8 mouse cellular contexts compared by ENCODE assay signal in the genomic region with DNA sequence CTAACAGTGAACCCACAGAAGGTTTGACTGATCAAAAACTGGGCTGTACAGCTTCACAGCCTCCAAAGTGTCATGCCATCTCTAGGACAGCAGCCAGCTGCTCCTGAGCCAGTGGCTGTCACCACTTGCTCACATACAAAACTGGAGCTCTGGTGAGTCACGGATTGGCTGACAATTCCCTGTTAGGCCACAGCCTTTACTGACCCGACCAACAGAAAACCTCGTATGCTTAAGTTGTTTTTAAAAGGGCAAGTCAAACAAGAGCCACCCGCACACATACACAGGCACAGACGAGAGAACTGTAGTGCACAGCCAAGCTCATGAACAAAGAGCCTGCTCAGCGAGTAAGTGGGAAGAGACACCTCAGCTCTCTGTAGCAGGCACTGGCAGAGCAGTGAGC. TPM values are rescaled to one million over a fixed set of nuclear protein-coding genes. Genes with fewer than 3 reads are reported as not detected.
A peak's percentile ranks its signal among the peaks of the same experiment; 100 is the strongest.
DNase-seq lines count a peak whose midpoint lies in the region; ATAC-seq and TF ChIP-seq lines count a peak whose summit lies in the region.
"Had no signal": no experiment of that assay in that cellular context is flagged by ENCODE, and none has a peak within 500 bp of the region (broad histone marks: within the 10 kb centered on the region; RNA-seq: fewer than 3 reads in every experiment).

No protein-coding gene starts in this region.

- H3K9me3 ChIP-seq in neural tube, embryonic 13.5 days, result no peaks in the 10 kb centered on the region
- no peaks in the 10 kb centered on the region for H3K9me3 ChIP-seq in neural tube, embryonic 15.5 days (replicated peaks)
- H3K9me3 ChIP-seq in heart, postnatal 0 days (replicated peaks; ENCODE audit: control insufficient read depth, low read length), result no peaks in the 10 kb centered on the region
- no peaks in the 10 kb centered on the region for H3K9me3 ChIP-seq in stomach, postnatal 0 days (ENCODE audit: control insufficient read depth, low read length)
- no peaks in the 10 kb centered on the region for H3K9me3 ChIP-seq in intestine, postnatal 0 days (ENCODE audit: control insufficient read depth)
- H3K9me3 ChIP-seq in intestine, embryonic 16.5 days (ENCODE audit: control insufficient read depth, low read length), result no peaks in the 10 kb centered on the region

- no peak overlapping the region for H3K9ac ChIP-seq in neural tube, embryonic 13.5 days
- H3K9ac ChIP-seq in neural tube, embryonic 15.5 days (replicated peaks), result no peak overlapping the region
- H3K9ac ChIP-seq in heart, postnatal 0 days (replicated peaks; ENCODE audit: low read depth, low read length), result peak overlapping the region; percentile 27; the same call in 1 of the 2 replicates
- no peak overlapping the region for H3K9ac ChIP-seq in stomach, postnatal 0 days (ENCODE audit: low read length)
- no peak overlapping the region for H3K9ac ChIP-seq in intestine, postnatal 0 days (ENCODE audit: low read depth, low read length)
- no peak overlapping the region for H3K9ac ChIP-seq in intestine, embryonic 16.5 days (ENCODE audit: low read depth, low read length)

- WGBS in neural tube, embryonic 13.5 days, result 60% methylated on average over 6 of the region's 6 CpGs
- WGBS in neural tube, embryonic 15.5 days, result 48% methylated on average over 6 of the region's 6 CpGs
- 15% methylated on average over 6 of the region's 6 CpGs for WGBS in heart, postnatal 0 days
- WGBS in stomach, postnatal 0 days, result 17% methylated on average over 6 of the region's 6 CpGs
- WGBS in intestine, postnatal 0 days, result 50% methylated on average over 6 of the region's 6 CpGs
- 58% methylated on average over 6 of the region's 6 CpGs for WGBS in intestine, embryonic 16.5 days

- no peak overlapping the region for H3K4me3 ChIP-seq in neural tube, embryonic 13.5 days
- H3K4me3 ChIP-seq in neural tube, embryonic 15.5 days (replicated peaks), result no peak overlapping the region
- no peak overlapping the region for H3K4me3 ChIP-seq in embryonic fibroblast, embryonic 13.5 days (ENCODE audit: insufficient read depth, low read length)
- H3K4me3 ChIP-seq in heart, postnatal 0 days (ENCODE audit: low read depth, low read length), result no peak overlapping the region
- H3K4me3 ChIP-seq in stomach, postnatal 0 days (ENCODE audit: low read depth, low read length), result no peak overlapping the region
- no peak overlapping the region for H3K4me3 ChIP-seq in intestine, postnatal 0 days (ENCODE audit: low read depth, low read length)
- H3K4me3 ChIP-seq in intestine, embryonic 16.5 days (ENCODE audit: low read length), result no peak overlapping the region
- H3K4me3 ChIP-seq: megakaryocyte, embryonic 14.5 days had no signal

- no peak for ATAC-seq in neural tube, embryonic 13.5 days (ENCODE audit: low read depth)
- ATAC-seq in neural tube, embryonic 15.5 days (ENCODE audit: low FRiP score), result no peak
- peak; percentile 90 for ATAC-seq in heart, postnatal 0 days (ENCODE audit: insufficient read depth, low read depth)
- ATAC-seq in stomach, postnatal 0 days (ENCODE audit: low FRiP score, low TSS enrichment), result peak; percentile 77
- ATAC-seq in intestine, postnatal 0 days, result no peak
- ATAC-seq in intestine, embryonic 16.5 days, result no peak

- peaks cover 28% of the 10 kb centered on the region for H3K4me1 ChIP-seq in neural tube, embryonic 13.5 days (replicated peaks)
- H3K4me1 ChIP-seq in neural tube, embryonic 15.5 days, result peaks cover 2% of the 10 kb centered on the region; the same call in 1 of the 2 replicates
- H3K4me1 ChIP-seq in embryonic fibroblast, embryonic 13.5 days (ENCODE audit: control insufficient read depth, insufficient read depth, low read length), result peaks cover 21% of the 10 kb centered on the region
- H3K4me1 ChIP-seq in heart, postnatal 0 days (ENCODE audit: control insufficient read depth, insufficient read depth), result peaks cover 39% of the 10 kb centered on the region
- peaks cover 4% of the 10 kb centered on the region for H3K4me1 ChIP-seq in stomach, postnatal 0 days (replicated peaks; ENCODE audit: control insufficient read depth, insufficient read depth)
- H3K4me1 ChIP-seq in intestine, postnatal 0 days (replicated peaks; ENCODE audit: control insufficient read depth, insufficient read depth, low read length), result peaks cover 4% of the 10 kb centered on the region
- peaks cover 33% of the 10 kb centered on the region for H3K4me1 ChIP-seq in intestine, embryonic 16.5 days (ENCODE audit: control insufficient read depth, insufficient read depth, low read length)

- no peaks in the 10 kb centered on the region; the same call in 1 of the 2 replicates for H3K36me3 ChIP-seq in neural tube, embryonic 13.5 days
- H3K36me3 ChIP-seq in neural tube, embryonic 15.5 days, result no peaks in the 10 kb centered on the region
- H3K36me3 ChIP-seq in heart, postnatal 0 days (replicated peaks; ENCODE audit: control insufficient read depth, insufficient read depth, low read length), result peaks cover 22% of the 10 kb centered on the region
- H3K36me3 ChIP-seq in stomach, postnatal 0 days (ENCODE audit: control insufficient read depth, insufficient read depth, low read length), result peaks cover 7% of the 10 kb centered on the region
- peaks cover 20% of the 10 kb centered on the region; the same call in 1 of the 2 replicates for H3K36me3 ChIP-seq in intestine, postnatal 0 days (ENCODE audit: control insufficient read depth, insufficient read depth)
- peaks cover 4% of the 10 kb centered on the region for H3K36me3 ChIP-seq in intestine, embryonic 16.5 days (ENCODE audit: control insufficient read depth, insufficient read depth, low read length)

- peak; percentile 42; the same call in 1 of the 2 replicates for TF ChIP-seq POLR2A in embryonic fibroblast, embryonic 13.5 days (IDR thresholded peaks at IDR 0.05; ENCODE audit: low read depth, low read length)

- no peak overlapping the region for H3K4me2 ChIP-seq in neural tube, embryonic 13.5 days
- H3K4me2 ChIP-seq in neural tube, embryonic 15.5 days, result no peak overlapping the region
- no peak overlapping the region for H3K4me2 ChIP-seq in heart, postnatal 0 days (ENCODE audit: low read depth, low read length)
- no peak overlapping the region for H3K4me2 ChIP-seq in stomach, postnatal 0 days (replicated peaks; ENCODE audit: low read depth)
- H3K4me2 ChIP-seq in intestine, postnatal 0 days (replicated peaks; ENCODE audit: low read depth), result no peak overlapping the region
- H3K4me2 ChIP-seq in intestine, embryonic 16.5 days (ENCODE audit: low read depth, low read length), result no peak overlapping the region

- TF ChIP-seq EP300 in heart, postnatal 0 days (IDR thresholded peaks at IDR 0.05; ENCODE audit: low read depth), result 0 out of 2 replicates have a peak, but pooled peaks have one; percentile 39
- no peak for TF ChIP-seq EP300 in stomach, postnatal 0 days (optimal IDR thresholded peaks at IDR 0.05)

- no peaks in the 10 kb centered on the region for H3K27me3 ChIP-seq in neural tube, embryonic 13.5 days
- H3K27me3 ChIP-seq in neural tube, embryonic 15.5 days (replicated peaks), result no peaks in the 10 kb centered on the region
- no peaks in the 10 kb centered on the region for H3K27me3 ChIP-seq in heart, postnatal 0 days (ENCODE audit: control insufficient read depth, insufficient read depth, low read length)
- H3K27me3 ChIP-seq in stomach, postnatal 0 days (ENCODE audit: control insufficient read depth, insufficient read depth, low read length), result no peaks in the 10 kb centered on the region
- H3K27me3 ChIP-seq in intestine, postnatal 0 days (replicated peaks; ENCODE audit: control insufficient read depth, insufficient read depth, low read length), result no peaks in the 10 kb centered on the region
- no peaks in the 10 kb centered on the region for H3K27me3 ChIP-seq in intestine, embryonic 16.5 days (replicated peaks; ENCODE audit: control insufficient read depth, insufficient read depth, low read length)

- DNase-seq in heart, postnatal 0 days (ENCODE audit: low spot score), result peak; percentile 84
- DNase-seq in stomach, postnatal 0 days (ENCODE audit: low spot score), result peak; percentile 42

- 0 out of 2 replicates have a peak overlapping the region, but pooled peaks have one; percentile 42 for H3K27ac ChIP-seq in neural tube, embryonic 13.5 days (replicated peaks)
- no peak overlapping the region for H3K27ac ChIP-seq in neural tube, embryonic 15.5 days (replicated peaks)
- peak overlapping the region; percentile 55 for H3K27ac ChIP-seq in embryonic fibroblast, embryonic 13.5 days (ENCODE audit: insufficient read depth, low read length)
- peak overlapping the region; percentile 78 for H3K27ac ChIP-seq in heart, postnatal 0 days (ENCODE audit: low read depth)
- peak overlapping the region; percentile 65 for H3K27ac ChIP-seq in stomach, postnatal 0 days (replicated peaks)
- H3K27ac ChIP-seq in intestine, postnatal 0 days (ENCODE audit: low read depth, low read length), result no peak overlapping the region
- H3K27ac ChIP-seq in intestine, embryonic 16.5 days (ENCODE audit: low read length), result no peak overlapping the region

- no peak for TF ChIP-seq CTCF in embryonic fibroblast, embryonic 13.5 days (IDR thresholded peaks at IDR 0.05; ENCODE audit: borderline replicate concordance, insufficient read depth, low read length)
- TF ChIP-seq CTCF in heart, postnatal 0 days (IDR thresholded peaks at IDR 0.05; ENCODE audit: low read depth), result no peak
- no peak for TF ChIP-seq CTCF in stomach, postnatal 0 days (IDR thresholded peaks at IDR 0.05; ENCODE audit: low read depth)
- TF ChIP-seq CTCF in intestine, postnatal 0 days (IDR thresholded peaks at IDR 0.05; ENCODE audit: low read depth), result no peak

RNA-seq across cellular contexts. Expression of gene Rpl27a, which starts 40.6 kb away (rescaled TPM):
- 80.7 and 91.7 TPM in 2 replicates for polyA plus RNA-seq in neural tube, embryonic 13.5 days (2015; fragmentation: Nextera tagmentation; extraction: Ambion mirVana)
- 81.6 and 93.8 TPM in 2 replicates for polyA plus RNA-seq in neural tube, embryonic 15.5 days (2015; fragmentation: Nextera tagmentation; extraction: Ambion mirVana)
- polyA plus RNA-seq in embryonic fibroblast, embryonic 13.5 days (2011; ENCODE audit: insufficient read length, low read depth, missing spikeins), result 433 and 456 TPM in 2 replicates
- total RNA-seq in heart, postnatal 0 days (2014; rRNA removed; ENCODE audit: low replicate concordance), result 267 and 380 TPM in 2 replicates
- 66.4 and 68.8 TPM in 2 replicates for polyA plus RNA-seq in heart, postnatal 0 days (2015; fragmentation: Nextera tagmentation; extraction: Ambion mirVana)
- polyA plus RNA-seq in stomach, postnatal 0 days (2015; fragmentation: Nextera tagmentation; extraction: Ambion mirVana), result 122 and 123 TPM in 2 replicates
- 81.0 and 95.7 TPM in 2 replicates for polyA plus RNA-seq in intestine, postnatal 0 days (2015; fragmentation: Nextera tagmentation; extraction: Ambion mirVana)
- 115 and 131 TPM in 2 replicates for polyA plus RNA-seq in intestine, embryonic 16.5 days (2015; fragmentation: Nextera tagmentation; extraction: Ambion mirVana)

RNA-seq across cellular contexts. Expression of gene Trim66, which starts 51.6 kb away (rescaled TPM):
- polyA plus RNA-seq in neural tube, embryonic 13.5 days (2015; fragmentation: Nextera tagmentation; extraction: Ambion mirVana), result 0.11 and 0.26 TPM in 2 replicates
- polyA plus RNA-seq in neural tube, embryonic 15.5 days (2015; fragmentation: Nextera tagmentation; extraction: Ambion mirVana), result 0.47 and 0.73 TPM in 2 replicates
- 3.2 and 8.7 TPM in 2 replicates for polyA plus RNA-seq in embryonic fibroblast, embryonic 13.5 days (2011; ENCODE audit: insufficient read length, low read depth, missing spikeins)
- total RNA-seq in heart, postnatal 0 days (2014; rRNA removed; ENCODE audit: low replicate concordance), result 0.08 TPM in 1 of 2 replicates, not detected in the other
- not detected in 2 replicates for polyA plus RNA-seq in heart, postnatal 0 days (2015; fragmentation: Nextera tagmentation; extraction: Ambion mirVana)
- polyA plus RNA-seq in stomach, postnatal 0 days (2015; fragmentation: Nextera tagmentation; extraction: Ambion mirVana), result 0.02 TPM in 2 replicates
- polyA plus RNA-seq in intestine, postnatal 0 days (2015; fragmentation: Nextera tagmentation; extraction: Ambion mirVana), result 0.01 and 0.05 TPM in 2 replicates
- 0.01 TPM in 1 of 2 replicates, not detected in the other for polyA plus RNA-seq in intestine, embryonic 16.5 days (2015; fragmentation: Nextera tagmentation; extraction: Ambion mirVana)

Comparison
In these comparisons a context has a peak if more than half of its experiments do, and no peak if none do; other contexts are left out.
1. H3K27ac ChIP-seq: peak in neural tube, embryonic 13.5 days (single experiment), embryonic fibroblast, embryonic 13.5 days (single experiment), heart, postnatal 0 days (single experiment) and stomach, postnatal 0 days (single experiment); none in neural tube, embryonic 15.5 days (single experiment), intestine, postnatal 0 days (single experiment) and intestine, embryonic 16.5 days (single experiment).
2. ATAC-seq: peak in heart, postnatal 0 days (single experiment) and stomach, postnatal 0 days (single experiment); none in neural tube, embryonic 13.5 days (single experiment), neural tube, embryonic 15.5 days (single experiment), intestine, postnatal 0 days (single experiment) and intestine, embryonic 16.5 days (single experiment).